Mouse (Mus musculus): ENCODE measurements around the gene Ano4. TPM values are rescaled to one million over a fixed set of nuclear protein-coding genes. Genes with fewer than 3 reads are reported as not detected.

Ano4 gene
- total RNA-seq (2023): not detected

GRCm38 (mm10) chr10:89344491-89345195 is at the start of gene Ano4:
Gene Ano4 (minus strand): TSS chr10:89344762.

Other genes with a start within 250 kb of the Ano4 start
- gene Gas2l3, start 99.2 kb upstream of the Ano4 start, total RNA-seq (2023): 1.5 TPM
- not detected for gene Nr1h4, start 188.8 kb upstream of the Ano4 start, total RNA-seq (2023)

Data from CD8-positive naive resting alpha-beta T cell, adult 57 days (primary cell).